12 mouse cellular contexts compared by ENCODE assay signal in the genomic region with DNA sequence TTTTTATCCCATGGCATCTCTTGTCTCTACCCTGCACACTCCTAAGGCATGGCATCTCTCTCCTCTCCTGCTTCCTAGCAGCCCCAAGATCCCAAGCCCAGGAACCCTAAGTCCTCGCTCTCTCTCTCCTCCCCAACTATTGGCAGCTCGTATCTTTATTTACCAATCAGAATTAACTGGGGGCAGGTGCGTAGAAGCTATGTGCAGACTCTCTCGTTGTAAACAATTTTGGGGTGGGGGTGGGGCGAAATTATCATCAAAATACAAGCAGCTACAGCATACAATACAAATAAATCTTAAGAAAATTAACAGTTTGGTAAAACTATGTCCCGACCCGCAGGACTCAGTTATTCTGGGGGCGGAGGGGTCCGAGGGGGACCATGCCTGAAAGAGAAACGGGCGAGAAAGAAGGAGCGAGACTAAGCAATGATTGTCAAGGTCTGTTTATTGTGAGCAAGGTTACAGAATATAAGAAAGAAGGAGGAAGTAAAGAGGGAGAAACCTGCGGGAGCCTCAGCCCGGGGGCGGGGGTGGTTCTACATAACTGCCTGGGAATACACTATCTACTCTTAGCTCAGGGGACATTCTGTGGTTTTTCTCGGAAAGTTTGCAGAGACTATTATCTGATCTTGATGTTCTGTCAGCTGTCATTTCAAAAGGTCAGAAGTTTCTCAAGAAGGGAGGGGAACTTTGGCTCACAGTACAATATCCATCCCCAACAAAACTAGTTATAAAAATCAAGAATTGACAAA. TPM values are rescaled to one million over a fixed set of nuclear protein-coding genes. Genes with fewer than 3 reads are reported as not detected.
DNase-seq lines count a peak whose midpoint lies in the region; ATAC-seq lines count a peak whose summit lies in the region.
"Had no signal": no experiment of that assay in that cellular context is flagged by ENCODE, and none has a peak within 500 bp of the region (broad histone marks: within the 10 kb centered on the region; RNA-seq: fewer than 3 reads in every experiment).

No protein-coding gene starts in this region.

- no peak overlapping the region for H3K27ac ChIP-seq in intestine, embryonic 14.5 days (ENCODE audit: low read depth)
- no peak overlapping the region for H3K27ac ChIP-seq in midbrain, embryonic 16.5 days (ENCODE audit: low read length)
- H3K27ac ChIP-seq: hindbrain, postnatal 0 days had no signal

- H3K4me2 ChIP-seq in intestine, embryonic 14.5 days (ENCODE audit: low read length), result no peak overlapping the region
- H3K4me2 ChIP-seq in midbrain, embryonic 16.5 days (ENCODE audit: low read length), result no peak overlapping the region

- no peaks in the 10 kb centered on the region for H3K36me3 ChIP-seq in intestine, embryonic 14.5 days (ENCODE audit: control insufficient read depth, insufficient read depth, low read length)
- H3K36me3 ChIP-seq in midbrain, embryonic 16.5 days (ENCODE audit: control insufficient read depth, insufficient read depth, low read length), result no peaks in the 10 kb centered on the region

- no peak for ATAC-seq in intestine, embryonic 14.5 days (replicated peaks; ENCODE audit: low FRiP score, low TSS enrichment, low read depth)
- ATAC-seq in midbrain, embryonic 16.5 days, result no peak
- ATAC-seq: hindbrain, postnatal 0 days had no signal

- H3K4me3 ChIP-seq in intestine, embryonic 14.5 days (ENCODE audit: low read depth, low read length), result no peak overlapping the region
- no peak overlapping the region for H3K4me3 ChIP-seq in midbrain, embryonic 16.5 days (ENCODE audit: low read depth, low read length)

- DNase-seq in adrenal gland, adult (ENCODE audit: inconsistent age in 2 of 2, low spot score in 1 of 2), result peak; percentile 30 to 50
- no peak for DNase-seq in adrenal gland, postnatal 10 days
- peak; percentile 23 for DNase-seq in intestine, embryonic 14.5 days (ENCODE audit: low spot score)
- peak; percentile 72 for DNase-seq in lung, postnatal 36 days
- peak; percentile 58 for DNase-seq in thymus, postnatal 0 days (ENCODE audit: low spot score)
- no peak for DNase-seq in layer of hippocampus, adult 9-11 months
- no peak for DNase-seq in layer of hippocampus, postnatal 14 days (ENCODE audit: low spot score in 2 of 2)
- DNase-seq: cerebellum, adult 18-20 months had no signal

- no peaks in the 10 kb centered on the region for H3K4me1 ChIP-seq in intestine, embryonic 14.5 days (replicated peaks; ENCODE audit: control insufficient read depth, insufficient read depth, low read length)
- H3K4me1 ChIP-seq in midbrain, embryonic 16.5 days (ENCODE audit: control insufficient read depth, insufficient read depth, low read length), result no peaks in the 10 kb centered on the region

- 79% methylated on average over 16 of the region's 16 CpGs for WGBS in intestine, embryonic 14.5 days
- WGBS in midbrain, embryonic 16.5 days, result 90% methylated on average over 16 of the region's 16 CpGs

- H3K9me3 ChIP-seq in intestine, embryonic 14.5 days (ENCODE audit: control insufficient read depth, low read length), result no peaks in the 10 kb centered on the region
- no peaks in the 10 kb centered on the region for H3K9me3 ChIP-seq in midbrain, embryonic 16.5 days (replicated peaks; ENCODE audit: control insufficient read depth, low read length, poor library complexity, severe bottlenecking)

- H3K9ac ChIP-seq in intestine, embryonic 14.5 days (ENCODE audit: low read length), result no peak overlapping the region
- H3K9ac ChIP-seq in midbrain, embryonic 16.5 days (ENCODE audit: low read depth, low read length), result no peak overlapping the region

- no peaks in the 10 kb centered on the region for H3K27me3 ChIP-seq in intestine, embryonic 14.5 days (replicated peaks; ENCODE audit: control insufficient read depth, insufficient read depth, low read length)
- no peaks in the 10 kb centered on the region for H3K27me3 ChIP-seq in midbrain, embryonic 16.5 days (ENCODE audit: control insufficient read depth, insufficient read depth, low read depth, low read length)

RNA-seq across cellular contexts. Expression of gene Khdc1a, which starts 16.0 kb away (rescaled TPM):
- total RNA-seq in adrenal gland, postnatal 10 days (2021), result not detected
- not detected in 2 replicates for polyA plus RNA-seq in intestine, embryonic 14.5 days (2014; fragmentation: Nextera tagmentation; extraction: Ambion mirVana)
- 1.2 and 1.7 TPM in 2 replicates for polyA plus RNA-seq in thymus, postnatal 0 days (2015; fragmentation: Nextera tagmentation; extraction: Ambion mirVana)
- polyA plus RNA-seq in midbrain, embryonic 16.5 days (2015; fragmentation: Nextera tagmentation; extraction: Ambion mirVana), result not detected in 2 replicates
- total RNA-seq in layer of hippocampus, postnatal 14 days (2021), result not detected
- total RNA-seq: hindbrain, postnatal 0 days; left cerebral cortex, adult 8-10 months had no signal
- polyA plus RNA-seq: hindbrain, postnatal 0 days had no signal

RNA-seq across cellular contexts. Expression of gene Khdc1c, which starts 34.7 kb away (rescaled TPM):
- not detected for total RNA-seq in adrenal gland, postnatal 10 days (2021)
- not detected in 2 replicates for polyA plus RNA-seq in intestine, embryonic 14.5 days (2014; fragmentation: Nextera tagmentation; extraction: Ambion mirVana)
- polyA plus RNA-seq in thymus, postnatal 0 days (2015; fragmentation: Nextera tagmentation; extraction: Ambion mirVana), result not detected in 2 replicates
- polyA plus RNA-seq in midbrain, embryonic 16.5 days (2015; fragmentation: Nextera tagmentation; extraction: Ambion mirVana), result not detected in 2 replicates
- total RNA-seq in layer of hippocampus, postnatal 14 days (2021), result not detected
- total RNA-seq: hindbrain, postnatal 0 days; left cerebral cortex, adult 8-10 months had no signal
- polyA plus RNA-seq: hindbrain, postnatal 0 days had no signal

RNA-seq across cellular contexts. Expression of gene Khdc1b, which starts 50.0 kb away (rescaled TPM):
- total RNA-seq in adrenal gland, postnatal 10 days (2021), result under 1 TPM in 1 of 2 experiments, not detected in 1; 0.12 TPM
- 0.12 and 0.20 TPM in 2 replicates for polyA plus RNA-seq in intestine, embryonic 14.5 days (2014; fragmentation: Nextera tagmentation; extraction: Ambion mirVana)
- 0.16 and 0.18 TPM in 2 replicates for polyA plus RNA-seq in thymus, postnatal 0 days (2015; fragmentation: Nextera tagmentation; extraction: Ambion mirVana)
- 0.13 and 0.15 TPM in 2 replicates for polyA plus RNA-seq in midbrain, embryonic 16.5 days (2015; fragmentation: Nextera tagmentation; extraction: Ambion mirVana)
- not detected for total RNA-seq in layer of hippocampus, postnatal 14 days (2021)
- total RNA-seq: hindbrain, postnatal 0 days; left cerebral cortex, adult 8-10 months had no signal
- polyA plus RNA-seq: gonadal fat pad, adult 2 months; hindbrain, postnatal 0 days had no signal

Comparison
In these comparisons a context has a peak if more than half of its experiments do, and no peak if none do; other contexts are left out.
1. DNase-seq: peak in adrenal gland, adult (2 of 2), intestine, embryonic 14.5 days (single experiment), lung, postnatal 36 days (single experiment) and thymus, postnatal 0 days (single experiment); none in adrenal gland, postnatal 10 days (single experiment), layer of hippocampus, adult 9-11 months (single experiment) and layer of hippocampus, postnatal 14 days (0 of 2).